Mouse (Mus musculus) testis, adult 2 months (tissue): ENCODE data around the gene Il33.

Experiments
- CTCF ChIP-seq: fragments of 200-500 bp; IDR thresholded peaks from 2 replicates; pipeline ENCODE4 v1.5.1; 2012; ENCODE audit warnings: low read depth, mild to moderate bottlenecking, inconsistent platforms, low read length, moderate library complexity; ENCODE audit not compliant: control insufficient read depth, insufficient read depth, insufficient replicate concordance
- POLR2A ChIP-seq: fragments of 200-500 bp; IDR thresholded peaks from 2 replicates; pipeline ENCODE4 v1.6.1; 2012; ENCODE audit warnings: low read depth, mild to moderate bottlenecking, inconsistent platforms, low read length, moderate library complexity; ENCODE audit not compliant: control insufficient read depth

GRCm38 (mm10) chr19:29877422-29878291 is 47.3 kb upstream of the Il33 start:
- TF ChIP-seq CTCF = no peak
- TF ChIP-seq POLR2A = no peak
